Mouse (Mus musculus): ENCODE data around the gene Morn2.
"Not testable (repeated sequence)": the region's sequence is repeated elsewhere in the genome, so short reads cannot be mapped to it uniquely, and the experiment has no call there.

Gene Morn2

DNA sequence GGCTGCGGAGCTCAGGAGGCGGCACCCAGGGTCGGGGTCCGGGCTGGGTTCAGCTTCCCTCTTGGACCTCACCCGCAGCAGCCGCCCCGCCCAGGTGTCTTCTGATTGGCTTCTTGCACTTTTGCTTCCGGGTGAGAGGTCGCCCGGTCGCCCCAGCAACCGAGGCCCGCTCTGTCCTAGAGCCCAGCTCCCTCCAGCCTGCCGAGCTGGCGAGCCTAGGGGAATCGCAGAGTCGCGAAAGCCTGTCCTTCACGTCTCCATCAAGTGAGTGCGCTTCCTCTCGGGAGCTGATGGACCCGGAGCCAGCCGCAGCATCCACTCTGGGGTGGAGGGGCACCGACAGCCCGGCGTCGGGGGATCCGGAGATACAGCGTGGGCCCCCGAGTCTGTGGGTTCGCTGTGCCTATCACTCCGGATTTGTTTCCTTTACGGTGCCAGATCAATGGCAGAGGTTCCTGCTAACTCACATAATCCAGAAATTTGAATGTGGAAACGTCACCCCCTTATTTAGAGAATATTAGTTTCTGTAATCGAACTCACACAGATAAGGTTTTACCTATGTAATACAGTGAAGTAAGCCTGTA is at the start of gene Morn2, which contains the start of gene Dhx57:
TSS of gene Morn2 (plus strand) at position 130 of the 584 bp plus-strand sequence.
TSS of gene Dhx57 (minus strand) at position 403 of the 584 bp plus-strand sequence.
- peak; percentile 95 for DNase-seq (ENCODE audit: low spot score in 2 of 2)

- no peak for DNase-seq (ENCODE audit: low spot score in 2 of 2)
Measured at GRCm38 (mm10) chr17:80241594-80241993, 48.4 kb upstream of the Morn2 start.

GRCm38 (mm10) chr17:80243116-80243515 is 46.9 kb upstream of the Morn2 start:
- no peak for DNase-seq (ENCODE audit: low spot score in 2 of 2)

GRCm38 (mm10) chr17:80252757-80253525 is 37.1 kb upstream of the Morn2 start:
- peak; percentile 5 to 11 for DNase-seq (ENCODE audit: low spot score in 2 of 2)

DNA sequence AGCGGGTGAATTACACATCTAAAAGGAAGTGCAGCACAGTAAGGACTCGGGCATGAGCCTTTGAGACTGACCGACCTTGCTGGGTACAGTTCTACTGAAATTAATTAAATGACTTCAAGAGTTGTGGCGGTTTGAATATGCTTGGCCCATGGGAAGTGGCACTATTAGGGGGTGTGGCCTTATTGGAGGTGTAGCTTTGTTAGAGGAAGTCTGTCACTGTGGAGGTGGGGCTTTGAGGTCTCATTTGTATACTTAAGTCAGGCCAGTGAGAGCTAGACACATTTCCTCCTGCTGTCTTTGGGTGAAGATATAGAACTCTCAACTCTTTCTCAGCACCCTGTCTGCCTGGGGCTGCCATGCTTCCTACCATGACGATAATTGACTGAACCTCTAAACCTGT is 35.6 kb upstream of the Morn2 start:
- DNase-seq (ENCODE audit: low spot score in 2 of 2): no peak

- DNase-seq (ENCODE audit: low spot score in 2 of 2): no peak
Measured at GRCm38 (mm10) chr17:80255208-80255607, 34.8 kb upstream of the Morn2 start.

DNA sequence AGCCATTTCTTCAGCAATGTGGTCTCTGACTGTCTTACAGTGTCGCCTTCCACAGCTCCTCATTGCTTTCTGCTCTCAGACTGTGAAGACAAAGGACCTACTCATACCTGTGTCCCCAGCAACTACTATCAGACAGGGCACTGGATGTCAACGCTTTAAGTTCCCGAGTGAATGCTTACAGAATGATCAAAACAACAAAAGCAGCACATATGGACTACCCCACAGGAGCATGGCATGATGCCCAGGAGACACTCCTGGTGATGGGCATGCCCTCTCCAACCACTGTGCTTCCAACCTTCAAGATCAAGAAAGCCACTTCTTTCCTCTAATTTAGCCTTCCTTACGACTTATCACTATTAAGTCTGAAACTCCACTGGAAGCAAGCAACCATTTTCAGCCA is 22.9 kb upstream of the Morn2 start:
- no peak for DNase-seq (ENCODE audit: low spot score in 2 of 2)

DNA sequence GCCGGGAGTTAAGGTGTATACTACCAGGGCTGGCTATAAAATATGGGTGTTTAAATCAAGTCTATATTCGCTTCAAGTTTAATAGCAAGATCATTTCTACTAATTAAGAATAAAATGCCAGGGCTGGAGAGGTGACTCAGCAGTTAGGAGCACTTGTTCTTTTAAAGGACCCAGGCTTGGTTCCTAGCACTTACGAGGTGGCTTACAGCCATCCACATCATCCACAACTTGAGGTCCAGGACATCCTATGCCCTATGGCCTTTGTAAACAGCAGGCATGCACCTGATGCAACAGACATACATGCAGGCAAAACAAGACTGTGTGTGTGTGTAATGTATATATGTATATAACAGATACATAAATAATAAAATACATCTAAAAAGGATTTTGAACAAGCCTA is 21.9 kb upstream of the Morn2 start:
- no peak for DNase-seq (ENCODE audit: low spot score in 2 of 2)

DNA sequence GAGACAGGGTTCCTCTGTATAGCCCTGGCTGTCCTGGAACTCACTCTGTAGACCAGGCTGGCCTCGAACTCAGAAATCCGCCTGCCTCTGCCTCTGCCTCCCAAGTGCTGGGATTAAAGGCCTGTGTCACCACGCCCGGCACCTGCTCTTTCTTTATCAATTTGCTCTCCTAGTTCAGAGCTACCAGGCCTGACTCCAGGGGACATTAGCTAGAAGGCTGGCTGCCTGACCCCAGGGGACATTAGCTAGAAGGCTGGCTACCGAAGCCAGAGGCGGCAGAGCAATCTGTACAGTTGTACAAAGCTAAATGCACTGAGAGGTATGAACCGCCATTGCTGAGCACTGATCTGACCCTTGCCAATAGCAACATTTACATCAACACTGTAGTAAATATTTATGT is 19.4 kb upstream of the Morn2 start:
- not testable (repeated sequence) for DNase-seq (ENCODE audit: low spot score in 2 of 2)

DNA sequence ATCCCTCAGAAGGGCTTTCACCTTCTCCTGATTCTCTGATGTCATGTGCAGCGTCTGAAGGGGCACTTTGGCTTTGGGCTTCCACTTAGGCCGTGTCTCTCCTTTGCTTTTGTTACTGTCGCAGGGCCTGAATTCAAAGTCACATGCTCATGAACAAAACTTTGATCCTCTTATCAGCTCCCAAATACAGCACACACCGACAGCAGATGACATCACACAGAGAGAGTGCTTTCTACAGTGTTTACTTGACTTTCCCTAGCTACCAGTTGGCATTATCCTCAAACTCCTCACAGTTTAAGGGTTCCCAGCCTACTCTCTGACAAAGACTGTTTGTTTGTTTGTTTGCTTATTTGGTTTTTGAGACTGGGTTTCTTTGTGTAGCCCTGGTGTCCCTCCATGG is 11.7 kb upstream of the Morn2 start:
- no peak for DNase-seq (ENCODE audit: low spot score in 2 of 2)

DNA sequence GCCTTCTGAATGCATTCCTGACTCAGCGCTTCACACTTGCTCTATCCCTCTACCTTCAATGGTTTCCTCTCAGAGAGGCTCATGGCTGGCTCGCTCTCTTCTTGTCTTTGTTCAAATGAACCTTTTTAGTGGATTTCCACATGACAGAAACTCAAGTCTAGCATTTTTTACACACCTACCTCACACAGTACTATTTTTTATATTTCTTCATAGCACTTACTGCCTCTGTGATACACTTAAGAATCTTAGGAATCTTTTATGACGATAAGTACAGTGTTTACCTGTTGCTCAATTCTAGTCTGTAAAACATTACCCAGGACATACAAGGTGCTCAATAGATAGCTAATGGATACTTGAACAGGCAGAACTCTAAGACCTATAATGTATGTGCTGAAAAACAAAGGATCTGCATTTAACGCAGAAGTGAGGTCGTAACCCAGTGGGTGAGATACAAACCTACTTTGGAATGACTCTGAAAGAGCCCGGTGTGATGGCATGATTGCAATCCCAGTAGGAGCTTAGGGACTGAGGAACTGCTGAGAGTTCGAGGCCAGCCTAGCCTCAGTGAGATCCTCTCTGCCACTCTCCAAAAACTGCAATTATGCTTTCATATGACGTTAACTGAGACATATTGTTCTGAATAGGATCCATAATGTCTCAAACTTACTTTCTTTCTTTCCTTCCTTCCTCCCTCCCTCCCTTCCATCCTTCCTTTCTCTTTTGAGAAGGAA is 10.5 kb upstream of the Morn2 start:
- no peak for DNase-seq (ENCODE audit: low spot score in 2 of 2)

GRCm38 (mm10) chr17:80284446-80284845 is 5.6 kb upstream of the Morn2 start:
- DNase-seq (ENCODE audit: low spot score in 2 of 2): no peak

GRCm38 (mm10) chr17:80288012-80288411 is 2.0 kb upstream of the Morn2 start:
- peak in 1 of 2 experiments; percentile 14 for DNase-seq (ENCODE audit: low spot score in 2 of 2)

DNA sequence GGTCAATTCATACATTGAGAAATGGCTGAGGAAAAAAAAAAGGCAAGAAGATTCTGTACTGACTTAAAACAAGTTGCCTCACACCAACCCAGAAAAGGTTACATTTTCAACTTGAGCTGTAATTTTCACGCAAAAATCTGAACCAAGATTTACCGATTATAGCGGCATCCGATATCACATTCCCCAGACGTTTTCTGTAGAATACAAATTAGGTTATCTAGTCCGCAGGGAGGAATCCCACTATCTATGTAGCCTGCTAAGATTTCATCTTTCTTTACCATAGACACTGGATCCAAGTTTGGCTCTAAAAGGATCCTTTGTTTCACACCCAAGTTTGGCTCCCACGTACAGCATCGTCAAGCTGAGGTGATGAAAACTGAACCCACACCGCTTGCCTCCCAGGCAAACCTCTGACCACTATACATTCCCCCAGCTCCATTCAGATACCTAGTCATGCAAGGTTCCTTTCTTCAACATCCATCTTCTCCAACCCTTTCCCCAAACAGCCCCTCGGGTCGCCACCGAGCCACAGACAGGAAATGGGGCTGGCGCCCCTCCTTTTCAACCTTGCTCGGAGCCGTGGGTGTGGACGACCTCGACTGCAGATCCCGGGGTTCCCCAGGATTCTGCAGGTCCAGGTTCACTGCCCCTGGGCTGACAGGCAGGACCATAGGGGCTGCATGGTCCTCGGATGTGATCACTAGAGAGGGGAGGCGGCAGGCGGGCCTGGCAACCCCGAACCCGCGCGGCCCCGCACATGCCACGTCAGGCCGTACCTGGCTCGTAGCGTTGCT is 526 bp upstream of the Morn2 start:
- DNase-seq (ENCODE audit: low spot score in 2 of 2): no peak

GRCm38 (mm10) chr17:80291148-80291547 is 1.1 kb downstream of the Morn2 start:
- DNase-seq (ENCODE audit: low spot score in 2 of 2): peak; percentile 27 to 45

- no peak for DNase-seq (ENCODE audit: low spot score in 2 of 2)
Measured at GRCm38 (mm10) chr17:80295258-80295657, 5.3 kb downstream of the Morn2 start.

GRCm38 (mm10) chr17:80298844-80299243 is 8.8 kb downstream of the Morn2 start:
- DNase-seq (ENCODE audit: low spot score in 2 of 2): no peak

GRCm38 (mm10) chr17:80307251-80307650 is 17.2 kb downstream of the Morn2 start, which contains the start of gene Arhgef33:
Gene Arhgef33, plus strand, starts transcription at chr17:80307407.
- DNase-seq (ENCODE audit: low spot score in 2 of 2): no peak

- DNase-seq (ENCODE audit: low spot score in 2 of 2): no peak
Measured at GRCm38 (mm10) chr17:80311761-80312160, 21.8 kb downstream of the Morn2 start.

DNA sequence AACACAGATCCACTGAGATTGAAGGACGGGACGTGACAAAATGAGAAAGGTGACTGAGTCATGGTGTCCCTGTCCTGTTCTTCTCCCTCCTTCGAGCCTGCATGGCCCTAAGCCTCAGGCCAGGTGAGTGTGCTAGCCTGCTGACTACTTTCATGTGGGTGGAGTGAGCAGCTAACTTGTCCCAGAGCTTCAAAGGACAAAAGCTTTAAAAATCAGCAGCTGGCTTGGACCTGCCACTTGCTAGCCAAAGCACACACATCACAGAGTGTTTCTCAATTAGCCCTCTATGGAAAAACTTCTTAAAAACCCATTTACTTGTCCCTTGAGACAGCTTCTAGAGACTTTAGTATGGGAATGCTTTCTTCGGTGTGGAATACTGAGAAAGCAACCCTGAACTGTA is 22.4 kb downstream of the Morn2 start:
- no peak for DNase-seq (ENCODE audit: low spot score in 2 of 2)

GRCm38 (mm10) chr17:80322228-80322627 is 32.2 kb downstream of the Morn2 start:
- DNase-seq (ENCODE audit: low spot score in 2 of 2): no peak

GRCm38 (mm10) chr17:80323015-80323414 is 33.0 kb downstream of the Morn2 start:
- no peak for DNase-seq (ENCODE audit: low spot score in 2 of 2)
